Mouse (Mus musculus): ENCODE measurements at regions not wholly inside any gene's neighbourhood (a gene's known extent, or its start where the extent isn't known, plus 50 kb on each side); places are given as distances from the start of the nearest gene placed in this dataset.

GRCm38 (mm10) chr14:89405011-89405712, 934.0 kb upstream of the Pcdh20 start:
- DNase-seq (ENCODE audit: low read depth, low spot score), result no peak

DNA sequence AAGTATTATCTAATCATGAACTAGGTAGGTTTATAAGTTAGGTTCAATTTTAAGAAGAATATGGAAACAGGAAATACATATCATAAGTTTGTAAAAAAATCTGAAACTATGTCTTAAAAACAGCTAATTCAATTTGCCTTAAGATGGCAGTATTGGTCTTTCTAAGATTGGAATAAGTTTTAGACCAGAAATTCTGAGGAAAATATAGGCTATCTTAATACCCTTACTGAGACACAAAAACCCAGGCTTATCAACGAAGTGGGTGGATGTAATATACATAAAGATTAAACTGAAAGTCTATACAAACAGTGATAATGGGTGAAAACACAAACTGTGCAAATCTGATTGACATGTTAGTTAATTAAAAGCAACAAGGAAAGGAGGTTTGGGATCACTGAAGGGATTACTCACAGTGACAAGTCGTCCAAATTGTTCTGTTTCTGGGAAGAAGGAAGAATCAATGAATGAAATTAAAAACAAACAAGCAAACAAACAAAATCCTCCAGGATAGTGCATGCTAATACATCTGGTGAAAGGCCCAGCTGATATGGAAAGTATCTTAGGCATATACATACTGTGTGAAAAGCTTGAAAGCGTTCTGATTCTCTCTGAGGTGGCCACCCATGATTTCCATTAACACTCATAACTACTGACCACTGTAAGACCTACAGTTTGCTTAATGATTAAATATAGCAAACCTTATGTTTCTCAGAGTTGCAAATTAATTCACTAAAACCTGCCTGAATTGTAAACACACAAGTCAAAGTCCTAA, 931.6 kb upstream of the Pcdh20 start:
- no peak for DNase-seq (ENCODE audit: low read depth, low spot score)

DNA sequence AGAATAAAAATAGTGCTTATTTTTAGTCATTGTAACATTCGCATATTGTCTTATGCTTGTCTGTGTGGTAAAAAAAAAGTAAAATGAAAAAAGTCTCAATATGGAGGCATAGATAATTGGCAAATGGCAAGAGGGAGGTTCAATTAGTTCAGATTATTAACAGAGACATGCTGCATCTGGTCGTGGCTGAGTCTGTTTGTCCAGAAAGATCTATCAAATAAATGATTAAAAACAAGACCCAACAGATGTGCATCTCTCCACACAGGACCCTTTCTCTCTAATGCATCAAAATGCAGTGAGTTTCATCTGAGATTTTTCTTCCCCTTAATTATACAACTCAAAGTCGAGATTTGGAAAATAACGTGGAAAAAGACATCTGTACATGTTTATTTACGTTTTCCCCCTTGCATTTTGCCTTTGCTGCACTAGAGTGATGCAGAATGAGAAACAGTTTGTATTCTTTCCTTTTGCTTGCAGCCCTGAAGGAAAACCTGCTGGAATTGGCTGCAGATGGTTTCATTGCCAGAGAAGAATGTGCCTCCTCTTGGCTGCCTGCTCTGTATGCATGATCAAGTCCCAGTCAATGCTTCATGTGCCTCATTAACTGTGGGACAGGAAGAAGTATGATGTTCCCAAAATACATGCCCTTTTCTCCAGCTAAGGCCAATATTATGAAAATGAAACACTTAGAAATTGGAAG, 886.0 kb upstream of the Pcdh20 start:
- DNase-seq (ENCODE audit: low read depth, low spot score), result no peak

GRCm38 (mm10) chr14:89347972-89348371, 876.8 kb upstream of the Pcdh20 start:
- peak; percentile 13 for DNase-seq (ENCODE audit: low read depth, low spot score)

- DNase-seq (ENCODE audit: low read depth, low spot score), result no peak
These were observed 853.9 kb upstream of the Pcdh20 start for GRCm38 (mm10) chr14:89325116-89325515.

DNA sequence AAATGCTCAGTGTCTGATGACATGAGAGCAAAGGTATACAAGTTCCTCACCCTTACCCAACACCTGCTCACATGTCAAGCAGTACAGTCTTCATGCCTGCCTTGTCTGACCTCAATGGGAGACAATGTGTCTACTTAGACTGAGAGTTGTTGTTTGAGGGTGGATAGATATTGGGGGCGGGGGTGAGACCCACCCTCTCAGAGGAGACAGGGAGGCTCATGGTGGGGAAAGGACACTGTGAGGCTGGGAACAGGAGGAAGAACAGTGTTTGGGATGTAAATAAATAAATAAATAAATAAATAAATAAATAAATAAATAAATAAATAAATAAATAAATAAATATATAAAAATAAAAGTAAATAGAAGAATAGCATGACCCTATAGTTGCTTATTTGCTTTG, 837.3 kb upstream of the Pcdh20 start:
- no peak for DNase-seq (ENCODE audit: low read depth, low spot score)

Data from embryo, embryonic 11.5 days (tissue).